Mouse (Mus musculus): ENCODE results near the gene Pip5k1b. TPM values are rescaled to one million over a fixed set of nuclear protein-coding genes. Genes with fewer than 3 reads are reported as not detected.

Gene Pip5k1b
- polyA plus RNA-seq, 1 experiment from 2014 or later: 1.6 TPM

DNA sequence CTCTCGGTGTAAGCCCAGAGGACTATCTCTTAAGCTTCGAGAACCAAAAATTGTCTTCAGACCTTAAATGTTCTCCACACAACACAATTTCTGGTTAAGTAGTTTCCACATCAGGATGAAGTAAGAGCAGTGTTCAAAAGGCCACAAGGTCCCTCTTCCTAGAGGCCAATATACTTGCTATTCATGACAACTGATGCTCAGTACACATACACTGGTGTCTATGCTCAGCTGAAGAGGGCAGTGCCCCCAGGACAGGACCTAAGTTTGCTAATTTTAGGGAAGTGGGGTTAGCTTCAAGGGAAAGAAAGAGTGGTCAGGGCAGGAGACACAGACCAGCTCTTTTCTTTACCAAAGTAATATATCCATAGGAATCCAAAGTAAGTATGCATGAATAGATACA, 124.3 kb downstream of the Pip5k1b start:
- H3K9me3 ChIP-seq (replicated peaks; ENCODE audit: control insufficient read depth, low read length, poor library complexity, severe bottlenecking): no peaks in the 10 kb centered on the region
- ATAC-seq: no peak
- 94% methylated on average over 2 of the region's 2 CpGs for WGBS

GRCm38 (mm10) chr19:24428011-24428410, 127.7 kb downstream of the Pip5k1b start:
- 91% methylated on average over 3 of the region's 3 CpGs for WGBS
- ATAC-seq: no peak
- H3K4me1 ChIP-seq (ENCODE audit: control insufficient read depth, insufficient read depth, low read length): no peaks in the 10 kb centered on the region
- no peaks in the 10 kb centered on the region for H3K9me3 ChIP-seq (replicated peaks; ENCODE audit: control insufficient read depth, low read length, poor library complexity, severe bottlenecking)
- H3K36me3 ChIP-seq (ENCODE audit: control insufficient read depth, insufficient read depth, low read length): no peaks in the 10 kb centered on the region
- H3K27me3 ChIP-seq (ENCODE audit: control insufficient read depth, insufficient read depth, low read depth, low read length): no peaks in the 10 kb centered on the region
- H3K9ac ChIP-seq (ENCODE audit: low read depth, low read length): no peak overlapping the region
- no peak overlapping the region for H3K4me3 ChIP-seq (ENCODE audit: low read depth, low read length)
- H3K4me2 ChIP-seq (ENCODE audit: low read length): no peak overlapping the region
- H3K27ac ChIP-seq (ENCODE audit: low read length): no peak overlapping the region

More for the DNA sequence above, 124.3 kb downstream of the Pip5k1b start:
- Histone ChIP-seq H3K4me2 (ENCODE audit: low read length) (no peak overlapping the region), H3K27me3 (ENCODE audit: control insufficient read depth, insufficient read depth, low read depth, low read length) (no peaks in the 10 kb centered on the region), H3K4me3 (ENCODE audit: low read depth, low read length) (no peak overlapping the region), H3K27ac (ENCODE audit: low read length) (no peak overlapping the region), H3K4me1 (ENCODE audit: control insufficient read depth, insufficient read depth, low read length) (no peaks in the 10 kb centered on the region), H3K36me3 (ENCODE audit: control insufficient read depth, insufficient read depth, low read length) (no peaks in the 10 kb centered on the region), H3K9ac (ENCODE audit: low read depth, low read length) (no peak overlapping the region)

- Histone ChIP-seq H3K4me3 (ENCODE audit: low read depth, low read length) (no peak overlapping the region), H3K4me2 (ENCODE audit: low read length) (no peak overlapping the region), H3K4me1 (ENCODE audit: control insufficient read depth, insufficient read depth, low read length) (no peaks in the 10 kb centered on the region), H3K9ac (ENCODE audit: low read depth, low read length) (no peak overlapping the region), H3K9me3 (replicated peaks; ENCODE audit: control insufficient read depth, low read length, poor library complexity, severe bottlenecking) (no peaks in the 10 kb centered on the region), H3K27ac (ENCODE audit: low read length) (no peak overlapping the region), H3K27me3 (ENCODE audit: control insufficient read depth, insufficient read depth, low read depth, low read length) (no peaks in the 10 kb centered on the region), H3K36me3 (ENCODE audit: control insufficient read depth, insufficient read depth, low read length) (no peaks in the 10 kb centered on the region)
- ATAC-seq: no peak
- 80% methylated on average over 4 of the region's 4 CpGs for WGBS
Measured at GRCm38 (mm10) chr19:24427258-24427657, 128.4 kb downstream of the Pip5k1b start.

DNA sequence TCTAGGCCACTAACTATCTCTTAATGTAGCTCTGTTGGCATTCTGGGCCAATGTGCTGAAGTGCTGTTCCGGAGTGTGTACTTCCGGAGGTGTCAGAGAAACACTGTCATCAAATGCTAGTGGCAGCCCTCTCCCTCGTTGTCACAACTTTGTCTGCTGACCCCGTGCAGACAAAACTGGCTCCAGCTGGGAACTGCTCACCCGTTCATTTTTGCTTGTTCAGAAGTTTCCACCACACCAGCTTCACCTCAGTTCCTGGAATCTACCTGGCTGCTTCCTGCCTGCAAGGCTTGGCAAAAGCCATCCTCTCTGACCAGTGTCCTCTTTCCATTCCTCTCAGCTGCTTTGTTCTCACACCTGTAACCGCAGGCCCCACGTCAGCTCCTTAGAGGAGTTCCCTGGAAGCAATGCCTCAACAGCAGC, 128.9 kb downstream of the Pip5k1b start:
- H3K9me3 ChIP-seq (replicated peaks; ENCODE audit: control insufficient read depth, low read length, poor library complexity, severe bottlenecking): no peaks in the 10 kb centered on the region
- 92% methylated on average over 7 of the region's 7 CpGs for WGBS
- H3K9ac ChIP-seq (ENCODE audit: low read depth, low read length): no peak overlapping the region
- no peaks in the 10 kb centered on the region for H3K27me3 ChIP-seq (ENCODE audit: control insufficient read depth, insufficient read depth, low read depth, low read length)
- H3K4me3 ChIP-seq (ENCODE audit: low read depth, low read length): no peak overlapping the region
- no peaks in the 10 kb centered on the region for H3K36me3 ChIP-seq (ENCODE audit: control insufficient read depth, insufficient read depth, low read length)
- no peaks in the 10 kb centered on the region for H3K4me1 ChIP-seq (ENCODE audit: control insufficient read depth, insufficient read depth, low read length)
- ATAC-seq: no peak
- H3K4me2 ChIP-seq (ENCODE audit: low read length): no peak overlapping the region
- H3K27ac ChIP-seq (ENCODE audit: low read length): no peak overlapping the region

DNA sequence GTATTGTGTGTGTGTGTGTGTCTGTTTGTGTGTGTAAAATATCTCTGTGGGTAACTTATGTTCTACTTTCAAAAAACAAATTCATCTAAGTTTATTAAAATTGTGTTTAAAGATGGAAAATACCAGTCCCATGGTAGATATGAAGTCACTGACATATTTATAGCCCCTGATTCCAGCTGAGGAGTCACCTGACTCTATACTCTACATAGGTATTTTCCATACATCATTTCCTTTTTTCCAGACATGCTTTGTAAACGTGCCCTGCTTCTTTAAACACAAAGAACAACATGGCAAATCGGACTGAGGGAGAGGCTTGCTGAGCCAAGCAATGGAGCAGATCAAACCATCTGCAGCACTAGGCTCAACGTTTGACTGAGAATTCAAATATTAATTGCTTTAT, 137.6 kb downstream of the Pip5k1b start:
- H3K36me3 ChIP-seq (ENCODE audit: control insufficient read depth, insufficient read depth, low read length): no peaks in the 10 kb centered on the region
- no peaks in the 10 kb centered on the region for H3K27me3 ChIP-seq (ENCODE audit: control insufficient read depth, insufficient read depth, low read depth, low read length)
- H3K4me3 ChIP-seq (ENCODE audit: low read depth, low read length): no peak overlapping the region
- H3K27ac ChIP-seq (ENCODE audit: low read length): no peak overlapping the region
- peaks cover 3% of the 10 kb centered on the region; the same call in 1 of the 2 replicates for H3K4me1 ChIP-seq (ENCODE audit: control insufficient read depth, insufficient read depth, low read length)
- WGBS: 72% methylated on average over 3 of the region's 3 CpGs
- no peak overlapping the region for H3K9ac ChIP-seq (ENCODE audit: low read depth, low read length)
- H3K4me2 ChIP-seq (ENCODE audit: low read length): no peak overlapping the region
- ATAC-seq: no peak
- no peaks in the 10 kb centered on the region for H3K9me3 ChIP-seq (replicated peaks; ENCODE audit: control insufficient read depth, low read length, poor library complexity, severe bottlenecking)

- WGBS: 84% methylated on average over 3 of the region's 3 CpGs
- no peaks in the 10 kb centered on the region for H3K27me3 ChIP-seq (ENCODE audit: control insufficient read depth, insufficient read depth, low read depth, low read length)
- H3K36me3 ChIP-seq (ENCODE audit: control insufficient read depth, insufficient read depth, low read length): no peaks in the 10 kb centered on the region
- H3K4me1 ChIP-seq (ENCODE audit: control insufficient read depth, insufficient read depth, low read length): peaks cover 3% of the 10 kb centered on the region; the same call in 1 of the 2 replicates
- no peaks in the 10 kb centered on the region for H3K9me3 ChIP-seq (replicated peaks; ENCODE audit: control insufficient read depth, low read length, poor library complexity, severe bottlenecking)
- no peak overlapping the region for H3K4me2 ChIP-seq (ENCODE audit: low read length)
- H3K27ac ChIP-seq (ENCODE audit: low read length): no peak overlapping the region
- no peak for ATAC-seq
- no peak overlapping the region for H3K4me3 ChIP-seq (ENCODE audit: low read depth, low read length)
- H3K9ac ChIP-seq (ENCODE audit: low read depth, low read length): no peak overlapping the region
Measured at GRCm38 (mm10) chr19:24417659-24418004, 138.0 kb downstream of the Pip5k1b start.

- Histone ChIP-seq H3K36me3 (ENCODE audit: control insufficient read depth, insufficient read depth, low read length) (no peaks in the 10 kb centered on the region), H3K9me3 (replicated peaks; ENCODE audit: control insufficient read depth, low read length, poor library complexity, severe bottlenecking) (no peaks in the 10 kb centered on the region), H3K9ac (ENCODE audit: low read depth, low read length) (no peak overlapping the region), H3K4me3 (ENCODE audit: low read depth, low read length) (no peak overlapping the region), H3K27ac (ENCODE audit: low read length) (no peak overlapping the region), H3K4me2 (ENCODE audit: low read length) (no peak overlapping the region), H3K27me3 (ENCODE audit: control insufficient read depth, insufficient read depth, low read depth, low read length) (no peaks in the 10 kb centered on the region), H3K4me1 (ENCODE audit: control insufficient read depth, insufficient read depth, low read length) (peaks cover 3% of the 10 kb centered on the region; the same call in 1 of the 2 replicates)
- 87% methylated on average over 9 of the region's 9 CpGs for WGBS
- ATAC-seq: no peak
Measured at GRCm38 (mm10) chr19:24416975-24417658, 138.6 kb downstream of the Pip5k1b start.

DNA sequence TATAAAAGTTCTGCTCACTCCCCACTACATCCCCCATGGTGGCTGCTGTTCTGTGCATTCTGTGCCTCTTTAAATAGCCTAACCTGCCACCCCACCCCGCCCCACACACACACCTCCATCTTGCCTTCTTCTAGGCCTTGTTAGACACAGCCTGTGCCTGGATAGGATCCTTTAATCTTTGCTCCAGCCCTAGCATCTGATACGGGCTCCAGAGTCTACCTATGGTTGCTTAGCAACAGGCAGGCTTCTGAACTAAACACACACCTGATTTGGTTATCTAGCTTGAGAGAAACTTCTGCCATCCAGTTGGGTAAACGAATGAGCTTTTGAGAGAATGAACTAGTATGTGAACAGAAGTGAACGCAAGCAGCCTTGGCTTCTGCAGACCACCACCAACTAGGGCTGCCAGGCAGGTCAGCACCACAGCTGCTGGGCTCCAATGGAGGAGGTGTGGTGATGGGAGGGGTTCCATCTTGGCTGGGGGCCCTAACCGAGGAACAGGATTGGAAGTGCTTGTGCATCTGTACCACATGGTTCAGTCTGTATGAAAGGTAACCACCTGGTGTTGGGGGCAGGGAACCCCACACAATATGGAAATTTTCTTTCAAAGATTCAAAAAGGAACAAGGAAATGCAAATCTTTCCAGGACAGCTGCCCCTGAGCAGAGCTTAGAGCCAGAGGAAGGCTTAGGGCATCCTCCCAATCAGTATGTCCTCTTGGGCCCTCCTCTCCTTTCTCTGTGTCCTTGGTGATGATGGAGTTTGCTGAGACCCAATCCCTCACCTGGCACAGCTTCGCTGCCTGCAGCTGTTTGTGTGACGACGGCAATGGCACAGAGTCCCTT, 139.7 kb downstream of the Pip5k1b start:
- H3K4me1 ChIP-seq (ENCODE audit: control insufficient read depth, insufficient read depth, low read length): peaks cover 3% of the 10 kb centered on the region; the same call in 1 of the 2 replicates
- peak overlapping the region; percentile 60 for H3K27ac ChIP-seq (ENCODE audit: low read length)
- H3K4me2 ChIP-seq (ENCODE audit: low read length): no peak overlapping the region
- H3K9me3 ChIP-seq (replicated peaks; ENCODE audit: control insufficient read depth, low read length, poor library complexity, severe bottlenecking): no peaks in the 10 kb centered on the region
- peak; percentile 93 for ATAC-seq
- no peaks in the 10 kb centered on the region for H3K36me3 ChIP-seq (ENCODE audit: control insufficient read depth, insufficient read depth, low read length)
- H3K27me3 ChIP-seq (ENCODE audit: control insufficient read depth, insufficient read depth, low read depth, low read length): no peaks in the 10 kb centered on the region
- no peak overlapping the region for H3K4me3 ChIP-seq (ENCODE audit: low read depth, low read length)
- H3K9ac ChIP-seq (ENCODE audit: low read depth, low read length): no peak overlapping the region
- 62% methylated on average over 8 of the region's 8 CpGs for WGBS
